Mouse (Mus musculus) stomach, embryonic 14.5 days (tissue): ENCODE results near the gene Ppfibp1. TPM values are rescaled to one million over a fixed set of nuclear protein-coding genes. Genes with fewer than 3 reads are reported as not detected.
A peak's percentile ranks its signal among the peaks of the same experiment; 100 is the strongest.

Experiments used
- ATAC-seq: fragments of 200-750 bp; cut with Nextera tagmentation; 2 replicates; pipeline ENCODE4 v1.8.0; 2017; ENCODE audit warnings: low read depth, moderate TSS enrichment; ENCODE audit not compliant: insufficient number of reproducible peaks, insufficient read depth, low FRiP score
- H3K27ac ChIP-seq: fragments of 300-500 bp; sonication (generic); 2 replicates; pipeline ENCODE4 v1.5.1; 2014; ENCODE audit warnings: mild to moderate bottlenecking, low read length, moderate library complexity, mixed read lengths
- H3K27me3 ChIP-seq: fragments of 300-500 bp; sonication (generic); 2 replicates; pipeline ENCODE4 v1.6.1; 2014; ENCODE audit warnings: low read length, control low read depth, mixed read lengths; ENCODE audit not compliant: control insufficient read depth, insufficient read depth
- H3K36me3 ChIP-seq: fragments of 300-500 bp; sonication (generic); 2 replicates; pipeline ENCODE4 v1.6.1; 2014; ENCODE audit warnings: mild to moderate bottlenecking, control low read depth, low read length, moderate library complexity, mixed read lengths; ENCODE audit not compliant: control insufficient read depth, insufficient read depth
- H3K4me1 ChIP-seq: fragments of 300-500 bp; sonication (generic); 2 replicates; pipeline ENCODE4 v1.6.1; 2014; ENCODE audit warnings: low read length, control low read depth, mixed read lengths; ENCODE audit not compliant: control insufficient read depth, insufficient read depth
- H3K4me2 ChIP-seq: fragments of 300-500 bp; sonication (generic); replicated peaks from 2 replicates; pipeline ENCODE4 v1.6.1; 2014; ENCODE audit warnings: low read depth, low read length, control low read depth
- H3K4me3 ChIP-seq: fragments of 300-500 bp; sonication (generic); 2 replicates; pipeline ENCODE4 v1.5.1; 2014; ENCODE audit warnings: low read depth, low read length, control low read depth
- H3K9ac ChIP-seq: fragments of 300-500 bp; sonication (generic); replicated peaks from 2 replicates; pipeline ENCODE4 v1.6.1; 2014; ENCODE audit warnings: low read depth, mild to moderate bottlenecking, control low read depth, low read length, moderate library complexity, mixed read lengths
- H3K9me3 ChIP-seq: fragments of 300-500 bp; sonication (generic); 2 replicates; pipeline ENCODE4 v1.6.1; 2016; ENCODE audit warnings: low read depth, low read length, control low read depth; ENCODE audit not compliant: control insufficient read depth
- WGBS: fragments of 180-500 bp; shearing (Covaris S2); extraction: QIAGEN DNeasy Blood & Tissue Kit; methylation state at CpG from one replicate; pipeline ENCODE4 v1.1.7; 2014; 5-methylcytosine and 5-hydroxymethylcytosine counted together
- polyA plus RNA-seq: library from polyadenylated mRNA; unstranded; fragments of >200 nt; fragmentation: Nextera tagmentation; extraction: Ambion mirVana; gene quantifications from 2 replicates; pipeline ENCODE4 v1.2.1, GENCODE M21; 2014

The Ppfibp1 gene
- polyA plus RNA-seq, 1 experiment from 2014 or later: 41.9 TPM

DNA sequence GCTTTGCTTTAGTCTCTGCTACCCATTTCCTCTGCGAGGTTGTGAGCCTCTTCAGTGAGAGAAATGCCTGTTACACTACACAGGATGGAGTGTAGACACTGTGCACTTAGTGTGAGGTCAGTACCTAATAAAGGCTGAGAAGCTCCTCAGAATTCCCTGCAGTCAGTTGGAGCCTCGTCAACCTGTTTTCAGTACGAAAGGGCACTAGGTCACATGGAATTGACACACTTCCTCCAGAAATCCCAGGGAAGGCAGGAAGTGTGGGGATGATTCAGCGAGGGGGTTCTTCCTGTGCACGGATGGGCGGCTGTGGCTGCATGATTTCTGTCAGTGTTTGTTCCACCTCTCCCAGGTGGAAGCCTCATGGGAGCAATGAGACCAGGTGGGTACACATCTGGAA lies 44.8 kb downstream of the Ppfibp1 start:
- no peak overlapping the region for H3K27ac ChIP-seq
- no peak for ATAC-seq

GRCm38 (mm10) chr6:146935957-146936356 lies 47.7 kb downstream of the Ppfibp1 start:
- 84% methylated on average over 6 of the region's 6 CpGs for WGBS
- Histone ChIP-seq H3K27ac (no peak overlapping the region; the same call in 1 of the 2 replicates), H3K27me3 (no peaks in the 10 kb centered on the region), H3K9ac (no peak overlapping the region), H3K4me2 (no peak overlapping the region), H3K4me1 (0 out of 2 replicates have a peak, but pooled peaks cover 3% of the 10 kb centered on the region), H3K9me3 (no peaks in the 10 kb centered on the region), H3K4me3 (no peak overlapping the region), H3K36me3 (no peaks in the 10 kb centered on the region; the same call in 1 of the 2 replicates)
- ATAC-seq: 0 out of 2 replicates have a peak, but pooled peaks have one; percentile 62

More for the DNA sequence above, 44.8 kb downstream of the Ppfibp1 start:
- Histone ChIP-seq H3K4me1 (0 out of 2 replicates have a peak, but pooled peaks cover 3% of the 10 kb centered on the region), H3K4me3 (no peak overlapping the region), H3K9me3 (no peaks in the 10 kb centered on the region), H3K36me3 (no peaks in the 10 kb centered on the region), H3K9ac (no peak overlapping the region), H3K4me2 (no peak overlapping the region), H3K27me3 (no peaks in the 10 kb centered on the region)
- WGBS: 48% methylated on average over 6 of the region's 6 CpGs

GRCm38 (mm10) chr6:146939026-146939425 lies 50.7 kb downstream of the Ppfibp1 start:
- H3K36me3 ChIP-seq: no peaks in the 10 kb centered on the region; the same call in 1 of the 2 replicates
- H3K9me3 ChIP-seq: no peaks in the 10 kb centered on the region
- no peak overlapping the region for H3K9ac ChIP-seq
- 65% methylated on average over 8 of the region's 8 CpGs for WGBS
- H3K27me3 ChIP-seq: no peaks in the 10 kb centered on the region
- H3K4me1 ChIP-seq: no peaks in the 10 kb centered on the region
- H3K27ac ChIP-seq: no peak overlapping the region
- peak; percentile 82 for ATAC-seq
- H3K4me3 ChIP-seq: no peak overlapping the region
- no peak overlapping the region for H3K4me2 ChIP-seq

DNA sequence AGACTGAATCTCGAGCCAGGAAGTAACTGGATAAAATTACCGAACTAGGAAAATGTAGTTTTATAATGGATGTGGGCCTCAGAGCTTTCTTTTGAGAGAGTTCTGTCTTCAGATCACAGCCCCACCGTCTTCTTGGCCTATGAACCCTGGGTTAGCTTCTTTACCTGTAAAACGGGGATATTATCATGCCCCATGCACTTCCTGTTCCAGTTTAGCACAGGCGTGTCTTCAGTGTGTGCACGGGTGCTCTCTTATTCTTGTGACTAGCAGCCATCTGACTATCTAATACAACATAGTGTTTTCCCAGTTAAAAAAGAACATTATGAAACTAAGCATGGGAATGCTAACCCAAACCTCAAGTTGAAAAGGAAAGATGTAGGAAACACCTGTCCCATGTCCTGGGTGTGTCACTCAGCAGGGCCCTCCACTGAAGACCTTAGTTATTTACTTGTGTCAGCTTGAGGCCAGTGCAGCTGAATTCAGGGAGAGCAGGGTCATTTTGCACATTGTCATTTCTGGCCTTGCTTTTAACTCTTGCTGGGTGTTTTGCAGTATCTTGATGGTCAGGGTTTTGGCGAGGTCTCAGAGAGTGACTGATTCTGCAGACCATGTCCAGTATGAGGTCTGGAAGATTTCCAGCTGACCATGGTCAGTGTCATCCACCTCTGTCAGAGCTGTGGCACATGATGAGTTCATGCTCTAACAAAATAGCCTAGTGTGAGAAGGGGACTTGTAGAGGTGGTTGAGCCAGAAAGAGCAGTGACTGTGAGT lies 53.4 kb downstream of the Ppfibp1 start:
- Histone ChIP-seq H3K4me2 (no peak overlapping the region), H3K27me3 (no peaks in the 10 kb centered on the region), H3K4me3 (no peak overlapping the region), H3K36me3 (no peaks in the 10 kb centered on the region; the same call in 1 of the 2 replicates), H3K9ac (no peak overlapping the region), H3K9me3 (no peaks in the 10 kb centered on the region), H3K4me1 (peaks cover 9% of the 10 kb centered on the region), H3K27ac (no peak overlapping the region)
- 69% methylated on average over 7 of the region's 7 CpGs for WGBS
- no peak for ATAC-seq

- Histone ChIP-seq H3K9ac (no peak overlapping the region), H3K4me2 (no peak overlapping the region), H3K9me3 (no peaks in the 10 kb centered on the region), H3K36me3 (no peaks in the 10 kb centered on the region; the same call in 1 of the 2 replicates), H3K27me3 (no peaks in the 10 kb centered on the region), H3K27ac (no peak overlapping the region), H3K4me3 (no peak overlapping the region), H3K4me1 (peaks cover 22% of the 10 kb centered on the region)
- ATAC-seq: no peak
These were observed 55.7 kb downstream of the Ppfibp1 start for GRCm38 (mm10) chr6:146944009-146944408.

DNA sequence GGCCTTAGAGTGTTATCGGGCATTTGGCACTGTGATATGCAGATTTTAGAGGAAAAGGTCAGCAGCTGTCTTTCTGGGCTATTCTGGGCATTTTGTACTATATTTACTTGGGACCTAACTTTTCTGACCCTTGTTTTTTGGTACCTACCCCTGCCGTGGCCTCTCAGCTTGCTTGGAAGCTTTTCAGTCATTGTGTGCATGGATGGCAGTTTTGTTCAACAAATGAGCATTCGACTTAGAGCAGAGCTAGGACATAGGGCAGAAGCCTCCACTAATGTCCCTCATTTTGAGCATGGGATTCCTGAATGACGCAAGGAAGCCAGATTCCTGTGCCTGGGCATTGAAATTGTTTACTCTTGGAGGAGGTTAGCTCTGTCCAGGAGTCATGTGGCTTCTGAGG lies 56.5 kb downstream of the Ppfibp1 start:
- no peaks in the 10 kb centered on the region for H3K27me3 ChIP-seq
- no peak overlapping the region for H3K4me2 ChIP-seq
- H3K36me3 ChIP-seq: no peaks in the 10 kb centered on the region
- no peak overlapping the region for H3K9ac ChIP-seq
- no peaks in the 10 kb centered on the region for H3K9me3 ChIP-seq
- ATAC-seq: no peak
- H3K4me3 ChIP-seq: no peak overlapping the region
- peaks cover 22% of the 10 kb centered on the region for H3K4me1 ChIP-seq
- 42% methylated on average over 4 of the region's 4 CpGs for WGBS
- no peak overlapping the region for H3K27ac ChIP-seq

- no peaks in the 10 kb centered on the region for H3K9me3 ChIP-seq
- no peak overlapping the region for H3K4me3 ChIP-seq
- H3K36me3 ChIP-seq: no peaks in the 10 kb centered on the region
- ATAC-seq: no peak
- no peak overlapping the region for H3K9ac ChIP-seq
- H3K27ac ChIP-seq: no peak overlapping the region
- peaks cover 27% of the 10 kb centered on the region for H3K4me1 ChIP-seq
- no peaks in the 10 kb centered on the region for H3K27me3 ChIP-seq
- WGBS: 71% methylated on average over 6 of the region's 6 CpGs
- H3K4me2 ChIP-seq: no peak overlapping the region
These were observed 58.2 kb downstream of the Ppfibp1 start for GRCm38 (mm10) chr6:146946327-146947029.

- 0 out of 2 replicates have a peak, but pooled peaks have one; percentile 34 for ATAC-seq
- WGBS: 55% methylated on average over 4 of the region's 4 CpGs
These were observed 58.9 kb downstream of the Ppfibp1 start for GRCm38 (mm10) chr6:146947186-146947585.

More at GRCm38 (mm10) chr6:146947186-146947585, 58.9 kb downstream of the Ppfibp1 start:
- Histone ChIP-seq H3K9ac (no peak overlapping the region), H3K4me3 (no peak overlapping the region), H3K4me1 (peaks cover 27% of the 10 kb centered on the region), H3K27ac (no peak overlapping the region), H3K27me3 (no peaks in the 10 kb centered on the region), H3K9me3 (no peaks in the 10 kb centered on the region), H3K4me2 (no peak overlapping the region), H3K36me3 (no peaks in the 10 kb centered on the region)
